Mouse (Mus musculus) ES-Bruce4 (cell line): Measurements from ENCODE around the gene Gm26992. TPM values are rescaled to one million over a fixed set of nuclear protein-coding genes. Genes with fewer than 3 reads are reported as not detected.
A peak's percentile ranks its signal among the peaks of the same experiment; 100 is the strongest.

Experiments used
- H3K27ac ChIP-seq: 2 replicates; pipeline ENCODE4 v1.5.1; 2012; ENCODE audit warnings: low read length, inconsistent platforms; ENCODE audit not compliant: insufficient read depth
- H3K27me3 ChIP-seq: 2 replicates; pipeline ENCODE4 v1.6.1; 2012; ENCODE audit warnings: mild to moderate bottlenecking, low read length, inconsistent platforms; ENCODE audit not compliant: control insufficient read depth, poor library complexity, insufficient read depth, severe bottlenecking
- H3K36me3 ChIP-seq: 2 replicates; pipeline ENCODE4 v1.6.1; 2012; ENCODE audit warnings: inconsistent platforms, mild to moderate bottlenecking, low read length, moderate library complexity; ENCODE audit not compliant: control insufficient read depth, poor library complexity, insufficient read depth, severe bottlenecking
- H3K4me1 ChIP-seq: one replicate; pipeline ENCODE4 v1.8.1; 2011; ENCODE audit warnings: low read length; ENCODE audit not compliant: control insufficient read depth, insufficient read depth
- H3K4me3 ChIP-seq: 2 replicates; pipeline ENCODE4 v1.5.1; 2011; ENCODE audit warnings: low read depth, mild to moderate bottlenecking, low read length
- H3K9ac ChIP-seq: 2 replicates; pipeline ENCODE4 v1.6.1; 2012; ENCODE audit warnings: low read depth, mild to moderate bottlenecking, inconsistent platforms; ENCODE audit not compliant: poor library complexity, severe bottlenecking
- H3K9me3 ChIP-seq: replicated peaks from 2 replicates; pipeline ENCODE4 v1.6.1; 2012; ENCODE audit warnings: mild to moderate bottlenecking, low read length, inconsistent platforms; ENCODE audit not compliant: control insufficient read depth, poor library complexity, insufficient read depth, severe bottlenecking
- CTCF ChIP-seq: IDR thresholded peaks from one replicate; pipeline ENCODE4 v1.8.1; 2011; ENCODE audit warnings: low read depth, low read length
- EP300 ChIP-seq: IDR thresholded peaks from 2 replicates; pipeline ENCODE4 v1.6.1; 2011; ENCODE audit warnings: low read depth, low read length; ENCODE audit not compliant: insufficient read depth
- POLR2A ChIP-seq: IDR thresholded peaks from one replicate; pipeline ENCODE4 v1.8.1; 2011; ENCODE audit warnings: low read length; ENCODE audit not compliant: insufficient read depth
- polyA plus RNA-seq: library from polyadenylated mRNA; stranded (reverse); fragments of >200 nt; gene quantifications from 2 replicates; pipeline ENCODE4 v1.2.4, GENCODE M21; 2011; ENCODE audit warnings: low read depth; ENCODE audit not compliant: missing spikeins, insufficient read depth, insufficient read length

Gm26992 gene
- polyA plus RNA-seq, 1 experiment: not detected

DNA sequence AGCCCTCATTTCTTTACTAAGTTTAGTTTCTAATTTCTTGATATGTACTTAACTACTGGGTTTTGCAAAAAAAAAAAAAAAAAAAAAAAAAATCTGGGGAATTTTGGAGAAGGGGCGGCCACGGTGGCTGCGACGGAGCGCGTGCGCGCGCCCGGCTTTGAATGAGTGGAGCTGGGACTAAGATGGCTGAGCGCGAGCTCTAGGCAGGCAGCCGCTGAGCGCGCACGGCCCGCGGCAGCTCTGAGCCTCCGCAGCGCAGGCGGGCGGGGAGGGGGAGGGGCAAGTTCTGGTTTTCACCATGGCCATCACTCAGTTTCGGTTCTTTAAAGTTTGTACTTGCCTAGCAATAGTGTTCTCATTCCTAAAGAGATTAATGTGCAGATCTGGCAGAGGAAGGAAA is 107.4 kb downstream of the Gm26992 start:
- Histone ChIP-seq H3K4me1 (no peaks in the 10 kb centered on the region), H3K9me3 (no peaks in the 10 kb centered on the region), H3K9ac (no peak overlapping the region), H3K4me3 (0 out of 2 replicates have a peak overlapping the region, but pooled peaks have one; percentile 38), H3K27ac (no peak overlapping the region), H3K27me3 (no peaks in the 10 kb centered on the region), H3K36me3 (no peaks in the 10 kb centered on the region)
- TF ChIP-seq CTCF (no peak), POLR2A (no peak), EP300 (no peak)

Other genes starting within 250 kb of the Gm26992 start
- 4.5 and 4.7 TPM in 2 replicates for gene Nap1l2, start 235.4 kb upstream of the Gm26992 start, polyA plus RNA-seq
- gene Cdx4, start 100.6 kb upstream of the Gm26992 start, polyA plus RNA-seq: 1.2 and 1.5 TPM in 2 replicates
- 9.2 and 9.8 TPM in 2 replicates for gene Chic1, start 65.5 kb upstream of the Gm26992 start, polyA plus RNA-seq
- 0.75 and 0.84 TPM in 2 replicates for gene Tsx, start 7.5 kb upstream of the Gm26992 start, polyA plus RNA-seq
- not detected in 2 replicates for gene Zcchc13, start 208.6 kb downstream of the Gm26992 start, polyA plus RNA-seq